Mouse (Mus musculus): ENCODE measurements around the gene Apol9b.

DNA sequence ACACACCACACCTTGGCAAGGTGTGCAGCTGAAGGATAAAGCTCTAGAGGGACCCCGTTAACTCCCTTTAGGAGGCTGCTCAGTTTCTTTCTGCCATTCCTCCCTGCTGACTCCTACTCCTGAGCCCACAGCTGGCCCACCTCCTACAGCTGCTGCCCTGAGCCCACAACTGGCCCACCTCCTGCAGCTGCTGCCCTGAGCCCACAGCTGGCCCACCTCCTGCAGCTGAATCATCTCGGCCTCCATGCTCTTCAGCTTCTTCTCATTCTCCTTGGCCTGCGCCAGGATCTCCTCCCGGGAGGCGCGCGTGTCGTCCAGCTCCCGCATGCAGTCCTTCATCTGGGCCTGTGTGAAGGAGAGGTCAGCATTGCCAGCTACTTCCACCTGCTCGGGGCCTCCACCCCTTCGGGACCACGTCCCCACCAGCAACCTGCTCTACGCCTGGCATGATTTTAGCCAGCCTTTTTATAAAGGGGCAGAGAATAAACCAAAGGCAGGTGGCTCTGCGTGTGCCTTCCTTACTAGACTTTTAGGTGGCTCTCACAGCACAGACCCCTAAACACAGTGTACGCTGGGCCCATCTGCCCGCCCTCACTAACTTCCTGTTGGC, 36.8 kb downstream of the Apol9b start:
- TF ChIP-seq CTCF (IDR thresholded peaks at IDR 0.05; ENCODE audit: low read depth, low read length) (no peak), POLR2A (IDR thresholded peaks at IDR 0.05; ENCODE audit: extremely low read depth, insufficient read depth, low read length) (no peak)

Measured in liver, adult 2 months (tissue).